Mouse (Mus musculus) stomach, embryonic 16.5 days (tissue): ENCODE results near the gene Gm29427. TPM values are rescaled to one million over a fixed set of nuclear protein-coding genes. Genes with fewer than 3 reads are reported as not detected.

ENCODE experiments used
- ATAC-seq: fragments of 200-750 bp; cut with Nextera tagmentation; 2 replicates; pipeline ENCODE4 v1.8.0; 2017; ENCODE audit warnings: moderate number of reproducible peaks, moderate TSS enrichment; ENCODE audit not compliant: insufficient read depth, low FRiP score
- H3K27ac ChIP-seq: fragments of 300-500 bp; sonication (generic); 2 replicates; pipeline ENCODE4 v1.5.1; 2014; ENCODE audit warnings: low read length
- H3K27me3 ChIP-seq: fragments of 300-500 bp; sonication (generic); 2 replicates; pipeline ENCODE4 v1.6.1; 2014; ENCODE audit warnings: low read length, control low read depth, mixed read lengths; ENCODE audit not compliant: control insufficient read depth, insufficient read depth
- H3K36me3 ChIP-seq: fragments of 300-500 bp; sonication (generic); 2 replicates; pipeline ENCODE4 v1.6.1; 2014; ENCODE audit warnings: low read length; ENCODE audit not compliant: control insufficient read depth, insufficient read depth
- H3K4me1 ChIP-seq: fragments of 300-500 bp; sonication (generic); 2 replicates; pipeline ENCODE4 v1.6.1; 2014; ENCODE audit warnings: low read length, control low read depth, mixed read lengths; ENCODE audit not compliant: control insufficient read depth, insufficient read depth
- H3K4me2 ChIP-seq: fragments of 300-500 bp; sonication (generic); 2 replicates; pipeline ENCODE4 v1.6.1; 2014; ENCODE audit warnings: low read depth, low read length, mixed read lengths
- H3K4me3 ChIP-seq: fragments of 300-500 bp; sonication (generic); replicated peaks from 2 replicates; pipeline ENCODE4 v1.5.1; 2014; ENCODE audit warnings: mild to moderate bottlenecking, low read length
- H3K9ac ChIP-seq: fragments of 300-500 bp; sonication (generic); 2 replicates; pipeline ENCODE4 v1.6.1; 2014; ENCODE audit warnings: low read length
- H3K9me3 ChIP-seq: fragments of 300-500 bp; sonication (generic); replicated peaks from 2 replicates; pipeline ENCODE4 v1.6.1; 2016; ENCODE audit warnings: low read length, control low read depth; ENCODE audit not compliant: control insufficient read depth
- WGBS: fragments of 180-500 bp; shearing (Covaris S2); extraction: QIAGEN DNeasy Blood & Tissue Kit; methylation state at CpG from one replicate; pipeline ENCODE4 v1.1.7; 2014; 5-methylcytosine and 5-hydroxymethylcytosine counted together
- polyA plus RNA-seq: library from polyadenylated mRNA; unstranded; fragments of >200 nt; fragmentation: Nextera tagmentation; extraction: Ambion mirVana; gene quantifications from 2 replicates; pipeline ENCODE4 v1.2.1, GENCODE M21; 2015

Gene Gm29427
- polyA plus RNA-seq, 1 experiment from 2014 or later, result 0.09 TPM

DNA sequence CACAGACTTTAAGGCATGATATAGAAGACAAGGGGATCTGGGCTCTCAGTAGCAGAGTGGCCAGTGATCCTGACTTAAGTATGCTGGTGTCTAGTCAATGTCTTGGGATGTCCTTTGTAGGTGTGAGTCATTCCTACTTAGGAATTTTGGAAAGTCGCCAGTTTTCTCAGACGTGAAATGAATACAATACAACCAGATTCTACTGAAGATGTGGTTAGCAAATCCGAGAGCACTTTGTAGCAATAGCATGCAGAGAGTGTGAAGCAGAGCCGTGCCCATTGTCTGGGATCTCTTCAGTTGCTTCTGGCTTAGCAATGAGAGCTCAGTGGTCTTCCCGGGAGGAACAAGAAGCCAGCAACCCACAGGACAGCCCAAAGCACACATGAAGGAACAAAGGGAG lies 18.9 kb upstream of the Gm29427 start:
- H3K27ac ChIP-seq, result peak overlapping the region; percentile 91
- no peaks in the 10 kb centered on the region for H3K9me3 ChIP-seq
- peak overlapping the region; percentile 49 for H3K4me3 ChIP-seq
- peak overlapping the region; percentile 52 for H3K4me2 ChIP-seq
- peak overlapping the region; percentile 43 for H3K9ac ChIP-seq
- WGBS, result 29% methylated on average over 5 of the region's 5 CpGs
- no peak for ATAC-seq
- H3K4me1 ChIP-seq, result peaks cover 11% of the 10 kb centered on the region; the same call in 1 of the 2 replicates
- H3K36me3 ChIP-seq, result no peaks in the 10 kb centered on the region
- no peaks in the 10 kb centered on the region for H3K27me3 ChIP-seq

DNA sequence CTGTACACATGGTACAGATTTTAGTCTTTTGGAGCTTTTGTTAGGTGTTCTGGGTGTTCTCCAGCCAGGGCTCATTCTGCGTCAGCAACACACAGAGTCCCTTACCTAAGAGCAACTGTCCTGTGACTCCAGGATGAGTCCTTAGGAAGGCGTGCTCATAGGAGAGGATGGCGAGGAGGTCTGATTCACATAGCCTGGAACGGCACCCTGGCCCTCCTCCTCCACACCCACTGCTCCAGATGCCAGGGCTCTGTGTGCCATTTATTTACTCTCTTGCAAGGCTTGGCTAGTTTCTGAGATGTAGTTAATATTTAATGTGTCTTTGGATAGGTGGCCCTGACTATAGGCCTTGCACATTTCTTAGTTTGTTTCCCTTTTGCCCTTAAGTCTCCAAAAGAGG lies 18.1 kb upstream of the Gm29427 start:
- no peaks in the 10 kb centered on the region for H3K9me3 ChIP-seq
- peaks cover 8% of the 10 kb centered on the region; the same call in 1 of the 2 replicates for H3K4me1 ChIP-seq
- peak overlapping the region; percentile 49 for H3K4me3 ChIP-seq
- WGBS, result 70% methylated on average over 4 of the region's 4 CpGs
- peak; percentile 72 for ATAC-seq
- H3K9ac ChIP-seq, result peak overlapping the region; percentile 57
- no peaks in the 10 kb centered on the region for H3K27me3 ChIP-seq
- peak overlapping the region; percentile 52 for H3K4me2 ChIP-seq
- H3K36me3 ChIP-seq, result no peaks in the 10 kb centered on the region
- peak overlapping the region; percentile 91 for H3K27ac ChIP-seq

- peak overlapping the region; percentile 57 for H3K9ac ChIP-seq
Measured at GRCm38 (mm10) chr1:130732706-130733658, 17.4 kb upstream of the Gm29427 start.

DNA sequence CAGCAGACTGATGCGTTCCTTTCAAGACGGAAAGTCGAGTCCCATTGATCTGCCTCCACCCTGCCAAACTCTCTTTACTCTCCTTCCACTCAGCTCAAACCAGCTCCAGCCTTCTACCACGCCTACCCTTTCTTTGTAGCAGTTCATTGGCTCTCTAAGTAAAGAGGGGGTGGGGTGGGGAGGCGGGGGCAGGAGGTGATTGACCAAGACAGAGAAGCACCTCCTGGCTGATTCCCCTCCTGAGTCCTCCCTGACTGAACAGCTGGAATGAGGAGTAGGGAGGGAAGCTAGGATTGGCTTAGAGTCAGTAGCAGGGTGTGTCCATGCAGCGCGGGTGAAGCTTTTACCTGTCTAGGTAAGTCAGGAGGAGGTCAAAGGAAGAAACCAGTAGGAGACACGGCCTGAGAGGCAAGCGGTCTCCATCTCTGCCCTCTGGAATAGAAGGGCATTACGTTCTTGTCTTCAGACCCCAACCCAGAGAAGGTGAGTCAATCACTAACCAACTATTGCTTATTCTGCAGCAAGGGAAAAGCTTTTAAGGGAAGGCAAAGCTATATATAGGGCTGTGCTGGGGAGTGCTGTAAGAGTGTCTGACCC lies 16.2 kb upstream of the Gm29427 start, which contains the start of gene AA986860:
AA986860 (plus strand) TSS at position 236 of the 597 bp plus-strand sequence.
- peak within 1 kb of the TSS; percentile 53 for H3K9ac ChIP-seq
- H3K4me2 ChIP-seq, result peak within 1 kb of the TSS; percentile 52
- peak within 1 kb of the TSS; percentile 49 for H3K4me3 ChIP-seq
- no peaks in the 10 kb centered on the region for H3K36me3 ChIP-seq
- H3K4me1 ChIP-seq, result peaks cover 7% of the 10 kb centered on the region; the same call in 1 of the 2 replicates
- peak; percentile 86 for ATAC-seq
- H3K27me3 ChIP-seq, result no peaks in the 10 kb centered on the region
- H3K9me3 ChIP-seq, result no peaks in the 10 kb centered on the region
- peak within 1 kb of the TSS; percentile 91 for H3K27ac ChIP-seq
- 8% methylated on average over 10 of the region's 10 CpGs for WGBS

More at GRCm38 (mm10) chr1:130732706-130733658, 17.4 kb upstream of the Gm29427 start:
- Histone ChIP-seq H3K27ac (peak overlapping the region; percentile 91), H3K9me3 (no peaks in the 10 kb centered on the region), H3K27me3 (no peaks in the 10 kb centered on the region), H3K4me1 (peaks cover 7% of the 10 kb centered on the region; the same call in 1 of the 2 replicates), H3K4me2 (peak overlapping the region; percentile 52), H3K4me3 (peak overlapping the region; percentile 49), H3K36me3 (no peaks in the 10 kb centered on the region)
- ATAC-seq, result peak; percentile 26; the same call in 1 of the 2 replicates
- 65% methylated on average over 13 of the region's 13 CpGs for WGBS

DNA sequence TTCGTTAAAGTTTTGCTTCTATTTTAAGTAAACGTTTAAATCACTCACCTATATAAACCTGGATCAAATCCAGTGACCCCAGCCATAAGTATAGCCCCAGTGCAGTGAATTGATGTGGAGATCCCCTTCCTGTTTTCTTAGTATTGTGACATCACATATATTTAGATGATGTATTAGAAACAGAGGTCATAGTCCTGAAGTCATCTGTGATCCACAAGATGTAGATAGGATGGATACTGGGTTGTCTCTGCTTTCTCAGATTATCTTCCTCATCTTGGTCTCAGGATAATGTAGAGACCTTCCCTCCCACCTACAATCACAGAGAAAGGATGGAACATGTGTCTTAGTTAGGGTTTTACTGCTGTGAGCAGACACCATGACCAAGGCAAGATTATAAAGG lies 13.6 kb upstream of the Gm29427 start, which contains the start of gene Pfkfb2:
Pfkfb2 (minus strand) TSS at position 101 of the 400 bp plus-strand sequence.
- H3K36me3 ChIP-seq, result no peaks in the 10 kb centered on the region
- 75% methylated on average over 2 of the region's 2 CpGs for WGBS
- ATAC-seq, result no peak
- no peaks in the 10 kb centered on the region for H3K9me3 ChIP-seq
- 0 out of 2 replicates have a peak, but pooled peaks cover 4% of the 10 kb centered on the region for H3K4me1 ChIP-seq
- no peak within 1 kb of the TSS for H3K27ac ChIP-seq
- H3K4me3 ChIP-seq, result no peak within 1 kb of the TSS
- no peak within 1 kb of the TSS for H3K4me2 ChIP-seq
- no peaks in the 10 kb centered on the region for H3K27me3 ChIP-seq
- H3K9ac ChIP-seq, result no peak within 1 kb of the TSS

DNA sequence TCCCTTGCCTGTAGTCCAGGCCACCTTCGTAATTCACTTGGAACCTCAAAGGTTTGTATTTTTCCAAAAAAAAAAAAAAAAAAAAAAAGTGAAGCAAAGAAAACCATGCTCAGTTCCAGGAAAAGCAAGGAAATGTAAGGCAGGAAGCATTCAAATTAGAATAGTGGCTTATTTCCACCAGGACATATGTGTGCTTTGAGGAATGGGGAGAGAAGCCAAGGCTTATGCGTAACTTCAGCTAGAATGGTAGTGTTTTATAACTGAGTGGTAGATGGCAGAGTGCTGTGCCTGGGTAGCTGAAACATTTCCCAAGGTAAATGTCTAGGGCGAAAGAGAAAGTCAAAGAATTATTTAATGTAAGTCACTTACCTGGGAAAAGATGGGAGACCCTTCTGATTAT lies 13.1 kb upstream of the Gm29427 start:
- H3K4me3 ChIP-seq, result no peak overlapping the region
- no peak overlapping the region for H3K27ac ChIP-seq
- no peaks in the 10 kb centered on the region for H3K27me3 ChIP-seq
- 0 out of 2 replicates have a peak, but pooled peaks cover 4% of the 10 kb centered on the region for H3K4me1 ChIP-seq
- 92% methylated on average over 3 of the region's 3 CpGs for WGBS
- H3K36me3 ChIP-seq, result no peaks in the 10 kb centered on the region
- no peak overlapping the region for H3K9ac ChIP-seq
- no peak for ATAC-seq
- no peak overlapping the region for H3K4me2 ChIP-seq
- no peaks in the 10 kb centered on the region for H3K9me3 ChIP-seq

- Histone ChIP-seq H3K9me3 (no peaks in the 10 kb centered on the region), H3K27me3 (no peaks in the 10 kb centered on the region), H3K4me2 (no peak overlapping the region), H3K4me1 (0 out of 2 replicates have a peak, but pooled peaks cover 4% of the 10 kb centered on the region), H3K36me3 (no peaks in the 10 kb centered on the region), H3K4me3 (no peak overlapping the region), H3K27ac (no peak overlapping the region), H3K9ac (no peak overlapping the region)
- WGBS, result 43% methylated on average over 1 of the region's 1 CpGs
- no peak for ATAC-seq
Measured at GRCm38 (mm10) chr1:130728070-130728469, 12.5 kb upstream of the Gm29427 start.

DNA sequence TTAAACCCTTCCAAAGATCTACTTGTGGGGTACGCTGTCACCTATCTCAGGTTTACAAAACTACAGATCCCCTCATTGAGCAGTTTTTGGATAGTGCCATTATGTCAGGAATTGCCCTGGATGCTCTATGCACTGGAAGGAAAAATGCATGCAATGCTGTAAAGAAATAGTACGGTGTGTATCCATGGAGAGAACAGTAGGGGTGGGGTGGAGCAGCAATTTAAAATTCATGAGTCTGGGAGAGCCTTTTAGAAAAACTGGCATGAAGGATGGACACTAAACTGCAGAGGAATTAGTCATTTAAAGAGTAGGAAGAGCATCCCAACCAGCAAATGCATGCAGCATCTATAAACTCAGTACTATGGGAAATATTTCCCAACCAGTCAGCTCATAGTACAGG lies 10.8 kb upstream of the Gm29427 start:
- no peak overlapping the region for H3K4me2 ChIP-seq
- H3K27ac ChIP-seq, result no peak overlapping the region
- no peaks in the 10 kb centered on the region for H3K4me1 ChIP-seq
- H3K9ac ChIP-seq, result no peak overlapping the region
- 94% methylated on average over 2 of the region's 2 CpGs for WGBS
- H3K36me3 ChIP-seq, result no peaks in the 10 kb centered on the region
- H3K27me3 ChIP-seq, result no peaks in the 10 kb centered on the region
- no peak overlapping the region for H3K4me3 ChIP-seq
- no peak for ATAC-seq
- H3K9me3 ChIP-seq, result no peaks in the 10 kb centered on the region

DNA sequence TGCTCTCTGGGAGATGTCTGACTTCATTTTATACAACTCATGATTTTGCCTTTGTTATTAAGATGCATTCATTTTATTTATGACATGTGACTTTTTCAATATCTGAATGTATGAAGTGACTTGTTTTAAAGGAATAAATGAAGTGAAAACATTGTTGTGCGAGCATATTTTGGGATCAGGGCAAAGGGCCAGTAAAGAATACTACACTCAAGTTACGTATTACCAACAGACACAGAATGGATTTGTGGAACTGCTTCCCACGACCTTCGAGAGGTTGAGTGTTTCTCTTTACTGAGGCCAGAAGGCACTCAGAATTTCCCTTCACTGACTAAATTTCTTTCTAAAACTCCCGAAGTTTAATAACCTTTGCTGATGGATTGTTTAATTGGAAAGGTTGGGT lies 8.6 kb upstream of the Gm29427 start:
- no peak overlapping the region for H3K4me3 ChIP-seq
- no peaks in the 10 kb centered on the region for H3K27me3 ChIP-seq
- ATAC-seq, result no peak
- H3K9me3 ChIP-seq, result no peaks in the 10 kb centered on the region
- H3K4me2 ChIP-seq, result no peak overlapping the region
- 83% methylated on average over 5 of the region's 5 CpGs for WGBS
- H3K9ac ChIP-seq, result no peak overlapping the region
- no peaks in the 10 kb centered on the region for H3K36me3 ChIP-seq
- H3K27ac ChIP-seq, result no peak overlapping the region
- peaks cover under 1% of the 10 kb centered on the region; the same call in 1 of the 2 replicates for H3K4me1 ChIP-seq
